Mouse (Mus musculus): Measurements from ENCODE around the gene Selenot.

DNA sequence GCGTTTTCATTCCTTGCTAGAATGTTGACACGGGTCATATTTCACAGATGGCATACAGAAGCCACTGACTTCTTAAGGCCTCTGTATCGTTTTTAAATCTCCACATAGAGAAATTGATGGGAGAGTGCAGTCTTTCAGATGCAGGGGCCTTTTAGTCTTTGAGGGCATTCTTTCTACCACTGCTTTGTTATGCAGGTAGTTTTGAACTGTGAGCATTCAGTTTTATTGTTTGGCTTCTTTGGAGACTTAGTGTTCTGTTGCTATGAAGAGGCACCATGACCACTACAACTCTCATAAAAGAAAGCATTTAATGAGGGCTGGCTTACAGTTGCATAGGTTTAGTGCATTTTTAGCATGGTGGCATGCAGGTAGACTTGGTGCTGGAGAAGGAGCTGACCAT lies 39.9 kb upstream of the Selenot start:
- no peak for TF ChIP-seq GATA1 (IDR thresholded peaks at IDR 0.05; ENCODE audit: low read length)
- TF ChIP-seq TAL1 (IDR thresholded peaks at IDR 0.05; ENCODE audit: low read length), result no peak
